Mouse (Mus musculus) hindbrain, embryonic 16.5 days (tissue): ENCODE data around the gene Mtus2. TPM values are rescaled to one million over a fixed set of nuclear protein-coding genes. Genes with fewer than 3 reads are reported as not detected.

ENCODE experiments used
- ATAC-seq: fragments of 200-750 bp; cut with Nextera tagmentation; 2 replicates; pipeline ENCODE4 v1.8.0; 2017; ENCODE audit warnings: moderate TSS enrichment, moderate library complexity
- H3K27ac ChIP-seq: fragments of 300-500 bp; sonication (generic); 2 replicates; pipeline ENCODE4 v1.5.1; 2014; ENCODE audit warnings: low read depth, mild to moderate bottlenecking, control low read depth, low read length, moderate library complexity
- H3K27me3 ChIP-seq: fragments of 300-500 bp; sonication (generic); replicated peaks from 2 replicates; pipeline ENCODE4 v1.6.1; 2014; ENCODE audit warnings: low read length; ENCODE audit not compliant: control insufficient read depth, insufficient read depth
- H3K36me3 ChIP-seq: fragments of 300-500 bp; sonication (generic); 2 replicates; pipeline ENCODE4 v1.6.1; 2014; ENCODE audit warnings: mild to moderate bottlenecking, low read length, moderate library complexity, mixed read lengths; ENCODE audit not compliant: control insufficient read depth, insufficient read depth
- H3K4me1 ChIP-seq: fragments of 300-500 bp; sonication (generic); 2 replicates; pipeline ENCODE4 v1.6.1; 2014; ENCODE audit warnings: low read depth, low read length; ENCODE audit not compliant: control insufficient read depth, insufficient read depth
- H3K4me2 ChIP-seq: fragments of 300-500 bp; sonication (generic); 2 replicates; pipeline ENCODE4 v1.6.1; 2014; ENCODE audit warnings: mild to moderate bottlenecking, low read length, control low read depth, moderate library complexity
- H3K4me3 ChIP-seq: fragments of 300-500 bp; sonication (generic); 2 replicates; pipeline ENCODE4 v1.5.1; 2014; ENCODE audit warnings: mild to moderate bottlenecking, low read length, control low read depth, moderate library complexity
- H3K9ac ChIP-seq: fragments of 300-500 bp; sonication (generic); 2 replicates; pipeline ENCODE4 v1.6.1; 2014; ENCODE audit warnings: low read depth, mild to moderate bottlenecking, control low read depth, low read length, moderate library complexity
- H3K9me3 ChIP-seq: fragments of 300-500 bp; sonication (generic); 2 replicates; pipeline ENCODE4 v1.6.1; 2014; ENCODE audit warnings: mild to moderate bottlenecking, low read length, moderate library complexity; ENCODE audit not compliant: control insufficient read depth
- WGBS: fragments of 180-500 bp; shearing (Covaris S2); extraction: QIAGEN DNeasy Blood & Tissue Kit; methylation state at CpG from one replicate; pipeline ENCODE4 v1.1.7; 2014; 5-methylcytosine and 5-hydroxymethylcytosine counted together
- polyA plus RNA-seq: library from polyadenylated mRNA; unstranded; fragments of >200 nt; fragmentation: Nextera tagmentation; extraction: Ambion mirVana; gene quantifications from 2 replicates; pipeline ENCODE4 v1.2.1, GENCODE M21; 2015

Gene Mtus2
- polyA plus RNA-seq, 1 experiment from 2014 or later, result 34.8 TPM

- Histone ChIP-seq H3K9ac (no peak overlapping the region), H3K27ac (peak overlapping the region; percentile 2; the same call in 1 of the 2 replicates), H3K4me1 (peaks cover 8% of the 10 kb centered on the region), H3K4me2 (no peak overlapping the region), H3K4me3 (no peak overlapping the region), H3K36me3 (0 out of 2 replicates have a peak, but pooled peaks cover 2% of the 10 kb centered on the region), H3K9me3 (no peaks in the 10 kb centered on the region), H3K27me3 (no peaks in the 10 kb centered on the region)
- WGBS, result 62% methylated on average over 15 of the region's 15 CpGs
- ATAC-seq, result peak; percentile 54
These were observed 392.3 kb downstream of the Mtus2 start for GRCm38 (mm10) chr5:148349327-148350011.

- no peak overlapping the region for H3K9ac ChIP-seq
- no peak overlapping the region for H3K4me3 ChIP-seq
- no peak overlapping the region for H3K4me2 ChIP-seq
- 79% methylated on average over 16 of the region's 16 CpGs for WGBS
- ATAC-seq, result no peak
- H3K27me3 ChIP-seq, result no peaks in the 10 kb centered on the region
- H3K27ac ChIP-seq, result no peak overlapping the region
- H3K4me1 ChIP-seq, result peaks cover 8% of the 10 kb centered on the region
- H3K36me3 ChIP-seq, result no peaks in the 10 kb centered on the region
- no peaks in the 10 kb centered on the region for H3K9me3 ChIP-seq
These were observed 396.3 kb downstream of the Mtus2 start for GRCm38 (mm10) chr5:148353429-148353828.

- no peak for ATAC-seq
- no peak overlapping the region for H3K4me3 ChIP-seq
- H3K27me3 ChIP-seq, result no peaks in the 10 kb centered on the region
- H3K36me3 ChIP-seq, result no peaks in the 10 kb centered on the region
- peaks cover 5% of the 10 kb centered on the region; the same call in 1 of the 2 replicates for H3K4me1 ChIP-seq
- H3K27ac ChIP-seq, result no peak overlapping the region
- H3K9me3 ChIP-seq, result no peaks in the 10 kb centered on the region
- no peak overlapping the region for H3K9ac ChIP-seq
- H3K4me2 ChIP-seq, result no peak overlapping the region
- WGBS, result 66% methylated on average over 8 of the region's 8 CpGs
These were observed 397.4 kb downstream of the Mtus2 start for GRCm38 (mm10) chr5:148354536-148354935.

GRCm38 (mm10) chr5:148355822-148356221 is 398.7 kb downstream of the Mtus2 start:
- no peak for ATAC-seq
- Histone ChIP-seq H3K27me3 (no peaks in the 10 kb centered on the region), H3K4me3 (no peak overlapping the region), H3K9ac (no peak overlapping the region), H3K4me1 (no peaks in the 10 kb centered on the region), H3K27ac (no peak overlapping the region), H3K36me3 (no peaks in the 10 kb centered on the region), H3K9me3 (no peaks in the 10 kb centered on the region), H3K4me2 (no peak overlapping the region)
- WGBS, result 95% methylated on average over 3 of the region's 3 CpGs

- no peak for ATAC-seq
- WGBS, result 95% methylated on average over 6 of the region's 6 CpGs
- no peaks in the 10 kb centered on the region for H3K4me1 ChIP-seq
- no peaks in the 10 kb centered on the region for H3K36me3 ChIP-seq
- H3K4me2 ChIP-seq, result no peak overlapping the region
- no peak overlapping the region for H3K9ac ChIP-seq
- H3K27ac ChIP-seq, result no peak overlapping the region
- no peak overlapping the region for H3K4me3 ChIP-seq
- no peaks in the 10 kb centered on the region for H3K9me3 ChIP-seq
- no peaks in the 10 kb centered on the region for H3K27me3 ChIP-seq
These were observed 400.0 kb downstream of the Mtus2 start for GRCm38 (mm10) chr5:148357168-148357567.

- no peak for ATAC-seq
- Histone ChIP-seq H3K4me3 (no peak overlapping the region), H3K9ac (no peak overlapping the region), H3K4me2 (no peak overlapping the region), H3K36me3 (no peaks in the 10 kb centered on the region), H3K27ac (no peak overlapping the region), H3K27me3 (no peaks in the 10 kb centered on the region), H3K9me3 (no peaks in the 10 kb centered on the region), H3K4me1 (no peaks in the 10 kb centered on the region)
- 94% methylated on average over 11 of the region's 11 CpGs for WGBS
These were observed 402.0 kb downstream of the Mtus2 start for GRCm38 (mm10) chr5:148359131-148359530.

GRCm38 (mm10) chr5:148360922-148361758 is 404.0 kb downstream of the Mtus2 start:
- Histone ChIP-seq H3K9ac (no peak overlapping the region), H3K4me1 (no peaks in the 10 kb centered on the region), H3K36me3 (0 out of 2 replicates have a peak, but pooled peaks cover 2% of the 10 kb centered on the region), H3K9me3 (no peaks in the 10 kb centered on the region), H3K4me2 (no peak overlapping the region), H3K27ac (no peak overlapping the region), H3K4me3 (no peak overlapping the region), H3K27me3 (no peaks in the 10 kb centered on the region)
- ATAC-seq, result no peak
- 70% methylated on average over 16 of the region's 16 CpGs for whole genome bisulfite sequencing

- H3K4me1 ChIP-seq, result no peaks in the 10 kb centered on the region
- H3K9ac ChIP-seq, result no peak overlapping the region
- no peak overlapping the region for H3K27ac ChIP-seq
- WGBS, result 60% methylated on average over 3 of the region's 3 CpGs
- no peak overlapping the region for H3K4me2 ChIP-seq
- H3K4me3 ChIP-seq, result no peak overlapping the region
- H3K9me3 ChIP-seq, result no peaks in the 10 kb centered on the region
- H3K36me3 ChIP-seq, result 0 out of 2 replicates have a peak, but pooled peaks cover 2% of the 10 kb centered on the region
- no peaks in the 10 kb centered on the region for H3K27me3 ChIP-seq
- no peak for ATAC-seq
These were observed 404.6 kb downstream of the Mtus2 start for GRCm38 (mm10) chr5:148361759-148362010.

- ATAC-seq, result no peak
- over 99% methylated on average over 7 of the region's 7 CpGs for WGBS
- H3K36me3 ChIP-seq, result 0 out of 2 replicates have a peak, but pooled peaks cover 2% of the 10 kb centered on the region
- H3K9me3 ChIP-seq, result no peaks in the 10 kb centered on the region
- no peaks in the 10 kb centered on the region for H3K27me3 ChIP-seq
- H3K4me2 ChIP-seq, result no peak overlapping the region
- H3K4me3 ChIP-seq, result no peak overlapping the region
- no peak overlapping the region for H3K27ac ChIP-seq
- H3K9ac ChIP-seq, result no peak overlapping the region
- no peaks in the 10 kb centered on the region for H3K4me1 ChIP-seq
These were observed 405.2 kb downstream of the Mtus2 start for GRCm38 (mm10) chr5:148362296-148362695.
